Mouse (Mus musculus): ENCODE measurements around the gene Isl1.

Isl1 gene

GRCm38 (mm10) chr13:116309584-116310462 is at the start of gene Isl1:
Isl1 (minus strand) TSS chr13:116309689.
- DNase-seq (ENCODE audit: low spot score): peak; percentile 78

GRCm38 (mm10) chr13:116335763-116336162 is 26.3 kb upstream of the Isl1 start:
- DNase-seq (ENCODE audit: low spot score): no peak

GRCm38 (mm10) chr13:116313636-116314530 is 4.4 kb upstream of the Isl1 start:
- no peak for DNase-seq (ENCODE audit: low spot score)

- DNase-seq (ENCODE audit: low spot score): no peak
Measured at GRCm38 (mm10) chr13:116311871-116312720, 2.6 kb upstream of the Isl1 start.

GRCm38 (mm10) chr13:116311011-116311410 is 1.5 kb upstream of the Isl1 start:
- DNase-seq (ENCODE audit: low spot score): no peak

GRCm38 (mm10) chr13:116310463-116310765 is 925 bp upstream of the Isl1 start:
- DNase-seq (ENCODE audit: low spot score): no peak

- no peak for DNase-seq (ENCODE audit: low spot score)
Measured at GRCm38 (mm10) chr13:116308933-116309583, 431 bp downstream of the Isl1 start.

- DNase-seq (ENCODE audit: low spot score): no peak
Measured at GRCm38 (mm10) chr13:116308121-116308932, 1.2 kb downstream of the Isl1 start.

GRCm38 (mm10) chr13:116306591-116306990 is 2.9 kb downstream of the Isl1 start:
- DNase-seq (ENCODE audit: low spot score): no peak

GRCm38 (mm10) chr13:116305721-116306120 is 3.8 kb downstream of the Isl1 start:
- DNase-seq (ENCODE audit: low spot score): no peak

- DNase-seq (ENCODE audit: low spot score): no peak
Measured at GRCm38 (mm10) chr13:116304713-116305470, 4.6 kb downstream of the Isl1 start.

GRCm38 (mm10) chr13:116303766-116304165 is 5.7 kb downstream of the Isl1 start:
- no peak for DNase-seq (ENCODE audit: low spot score)

GRCm38 (mm10) chr13:116302861-116303260 is 6.6 kb downstream of the Isl1 start:
- DNase-seq (ENCODE audit: low spot score): no peak

- DNase-seq (ENCODE audit: low spot score): no peak
Measured at GRCm38 (mm10) chr13:116301706-116302105, 7.8 kb downstream of the Isl1 start.

GRCm38 (mm10) chr13:116299241-116299640 is 10.2 kb downstream of the Isl1 start:
- DNase-seq (ENCODE audit: low spot score): no peak

GRCm38 (mm10) chr13:116298641-116299170 is 10.8 kb downstream of the Isl1 start:
- DNase-seq (ENCODE audit: low spot score): no peak

- no peak for DNase-seq (ENCODE audit: low spot score)
Measured at GRCm38 (mm10) chr13:116298001-116298400, 11.5 kb downstream of the Isl1 start.

- DNase-seq (ENCODE audit: low spot score): no peak
Measured at GRCm38 (mm10) chr13:116297048-116297811, 12.3 kb downstream of the Isl1 start.

GRCm38 (mm10) chr13:116295401-116295800 is 14.1 kb downstream of the Isl1 start:
- DNase-seq (ENCODE audit: low spot score): no peak

Measured in yolk sac, embryonic 10.5 days (tissue).